Mouse (Mus musculus): ENCODE measurements around the gene Crispld2.

GRCm38 (mm10) chr8:120037611-120038010 lies 45.4 kb downstream of the Crispld2 start:
- TF ChIP-seq CHD2 (IDR thresholded peaks at IDR 0.05; ENCODE audit: low read depth, low read length) (no peak), HCFC1 (IDR thresholded peaks at IDR 0.05; ENCODE audit: borderline replicate concordance, insufficient read depth, low read length) (no peak)
